ENCODE assay signal across 15 mouse cellular contexts in the genomic region with DNA sequence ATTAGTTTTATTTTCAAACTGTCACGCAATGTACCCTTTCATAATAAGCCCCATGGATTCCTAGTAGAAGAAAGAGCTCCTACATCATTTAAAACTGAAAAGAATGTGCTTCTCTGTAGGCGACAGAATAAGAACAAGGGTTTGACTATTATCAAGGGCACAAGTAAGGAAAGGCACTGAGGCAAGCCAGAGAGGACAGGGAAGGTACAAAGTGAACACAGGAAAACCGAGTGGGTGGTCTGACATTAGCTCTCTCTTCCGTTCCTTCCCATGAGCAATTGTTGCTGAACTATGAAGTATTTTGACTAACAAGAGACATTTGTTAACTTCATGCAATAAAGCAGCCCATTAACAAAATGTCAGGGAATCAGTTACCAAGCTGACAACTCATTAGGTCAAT.
DNase-seq lines count a peak whose midpoint lies in the region; ATAC-seq and TF ChIP-seq lines count a peak whose summit lies in the region.
"Had no signal": no experiment of that assay in that cellular context is flagged by ENCODE, and none has a peak within 500 bp of the region (broad histone marks: within the 10 kb centered on the region; RNA-seq: fewer than 3 reads in every experiment).

No protein-coding gene starts in this region.

- no peak overlapping the region for H3K4me2 ChIP-seq in forebrain, postnatal 0 days (ENCODE audit: low read depth)
- H3K4me2 ChIP-seq: hindbrain, embryonic 13.5 days; intestine, embryonic 15.5 days; limb, embryonic 12.5 days had no signal

- H3K27me3 ChIP-seq in forebrain, postnatal 0 days (ENCODE audit: insufficient read depth, low read length): no peaks in the 10 kb centered on the region
- H3K27me3 ChIP-seq: hindbrain, embryonic 13.5 days; intestine, embryonic 15.5 days; limb, embryonic 12.5 days had no signal

- ATAC-seq in forebrain, postnatal 0 days: peak; percentile 40; the same call in 1 of the 2 replicates
- ATAC-seq: intestine, embryonic 15.5 days had no signal

- no peaks in the 10 kb centered on the region for H3K36me3 ChIP-seq in forebrain, postnatal 0 days (ENCODE audit: insufficient read depth)
- H3K36me3 ChIP-seq: hindbrain, embryonic 13.5 days; intestine, embryonic 15.5 days; limb, embryonic 12.5 days had no signal

- 13% methylated on average over 4 of the region's 4 CpGs for WGBS in forebrain, postnatal 0 days

- H3K9me3 ChIP-seq in forebrain, postnatal 0 days (ENCODE audit: low read length): no peaks in the 10 kb centered on the region
- H3K9me3 ChIP-seq: hindbrain, embryonic 13.5 days; intestine, embryonic 15.5 days; limb, embryonic 12.5 days had no signal

- no peaks in the 10 kb centered on the region for H3K4me1 ChIP-seq in forebrain, postnatal 0 days (ENCODE audit: insufficient read depth)
- H3K4me1 ChIP-seq: hindbrain, embryonic 13.5 days; intestine, embryonic 15.5 days; limb, embryonic 12.5 days had no signal

- peak overlapping the region; percentile 88 for H3K27ac ChIP-seq in layer of hippocampus, adult 2 months
- no peak overlapping the region for H3K27ac ChIP-seq in forebrain, postnatal 0 days (ENCODE audit: low read depth, low read length)
- H3K27ac ChIP-seq: heart, adult 2 months; hindbrain, embryonic 13.5 days; intestine, embryonic 15.5 days; limb, embryonic 12.5 days had no signal

- no peak overlapping the region for H3K9ac ChIP-seq in forebrain, postnatal 0 days
- H3K9ac ChIP-seq: hindbrain, embryonic 13.5 days; intestine, embryonic 15.5 days; limb, embryonic 12.5 days had no signal

- peak in 1 of 2 experiments; percentile 29 for DNase-seq in layer of hippocampus, adult 2 months (ENCODE audit: low spot score in 2 of 2)
- no peak for DNase-seq in layer of hippocampus, adult 9-10 months (ENCODE audit: low spot score)
- DNase-seq in R1 (ENCODE audit: low read depth, low spot score) (peak; percentile 23), MN1 (ENCODE audit: low spot score) (no peak), liver (no peak)
- DNase-seq in embryo, embryonic 10.5 days (ENCODE audit: low spot score): peak; percentile 36
- peak; percentile 7 for DNase-seq in forebrain, postnatal 0 days
- no peak for DNase-seq in heart, adult 11 months
- DNase-seq: adrenal gland, postnatal 25 days; heart, adult 2 months; lung, postnatal 14 days; thymus, postnatal 25 days had no signal

- no peak overlapping the region for H3K4me3 ChIP-seq in layer of hippocampus, adult 2 months
- H3K4me3 ChIP-seq in forebrain, postnatal 0 days (ENCODE audit: low read depth, low read length): no peak overlapping the region
- H3K4me3 ChIP-seq: heart, adult 2 months; hindbrain, embryonic 13.5 days; intestine, embryonic 15.5 days; limb, embryonic 12.5 days had no signal

- no peak for TF ChIP-seq CTCF in layer of hippocampus, adult 2 months (conservative IDR thresholded peaks at IDR 0.05)
- no peak for TF ChIP-seq CTCF in forebrain, postnatal 0 days (IDR thresholded peaks at IDR 0.05; ENCODE audit: low read depth)

Comparison
In these comparisons a context has a peak if more than half of its experiments do, and no peak if none do; other contexts are left out.
1. DNase-seq: peak in R1 (single experiment), embryo, embryonic 10.5 days (single experiment) and forebrain, postnatal 0 days (single experiment); none in layer of hippocampus, adult 9-10 months (single experiment), MN1 (single experiment), liver (single experiment) and heart, adult 11 months (single experiment).